Mouse (Mus musculus) hindbrain, embryonic 15.5 days (tissue): ENCODE measurements around the gene Ano9. TPM values are rescaled to one million over a fixed set of nuclear protein-coding genes. Genes with fewer than 3 reads are reported as not detected.

ENCODE experiments used
- ATAC-seq: fragments of 200-750 bp; cut with Nextera tagmentation; 2 replicates; pipeline ENCODE4 v1.8.0; 2017; ENCODE audit warnings: low read depth, moderate number of reproducible peaks, moderate TSS enrichment; ENCODE audit not compliant: low FRiP score
- H3K27ac ChIP-seq: fragments of 300-500 bp; sonication (generic); replicated peaks from 2 replicates; pipeline ENCODE4 v1.5.1; 2015; ENCODE audit warnings: mild to moderate bottlenecking, inconsistent platforms
- H3K27me3 ChIP-seq: fragments of 300-500 bp; sonication (generic); 2 replicates; pipeline ENCODE4 v1.6.1; 2015; ENCODE audit warnings: control low read depth, inconsistent platforms
- H3K36me3 ChIP-seq: fragments of 300-500 bp; sonication (generic); 2 replicates; pipeline ENCODE4 v1.6.1; 2015; ENCODE audit warnings: control low read depth, inconsistent platforms
- H3K4me1 ChIP-seq: fragments of 300-500 bp; sonication (generic); replicated peaks from 2 replicates; pipeline ENCODE4 v1.6.1; 2015; ENCODE audit warnings: control low read depth, inconsistent platforms
- H3K4me2 ChIP-seq: fragments of 300-500 bp; sonication (generic); 2 replicates; pipeline ENCODE4 v1.6.1; 2015; ENCODE audit warnings: moderate library complexity, mild to moderate bottlenecking, inconsistent platforms
- H3K4me3 ChIP-seq: fragments of 300-500 bp; sonication (generic); 2 replicates; pipeline ENCODE4 v1.5.1; 2015; ENCODE audit warnings: mild to moderate bottlenecking, inconsistent platforms
- H3K9ac ChIP-seq: fragments of 300-500 bp; sonication (generic); 2 replicates; pipeline ENCODE4 v1.6.1; 2015; ENCODE audit warnings: inconsistent platforms
- H3K9me3 ChIP-seq: fragments of 300-500 bp; sonication (generic); 2 replicates; pipeline ENCODE4 v1.6.1; 2016; ENCODE audit warnings: control low read depth, inconsistent platforms
- WGBS: fragments of 180-500 bp; shearing (Covaris S2); methylation state at CpG from one replicate; pipeline ENCODE4 v1.1.7; 2015; 5-methylcytosine and 5-hydroxymethylcytosine counted together
- polyA plus RNA-seq: library from polyadenylated mRNA; unstranded; fragments of >200 nt; fragmentation: Nextera tagmentation; extraction: Ambion mirVana; gene quantifications from 2 replicates; pipeline ENCODE4 v1.2.1, GENCODE M21; 2015

Ano9 gene
- polyA plus RNA-seq, 1 experiment from 2014 or later: 0.47 TPM

- 84% methylated on average over 5 of the region's 5 CpGs for WGBS
- no peak overlapping the region for H3K4me2 ChIP-seq
- H3K4me1 ChIP-seq: peaks cover 19% of the 10 kb centered on the region
- peaks cover 49% of the 10 kb centered on the region for H3K27me3 ChIP-seq
- no peaks in the 10 kb centered on the region for H3K9me3 ChIP-seq
- H3K27ac ChIP-seq: no peak overlapping the region
- no peak overlapping the region for H3K4me3 ChIP-seq
- ATAC-seq: no peak
- H3K36me3 ChIP-seq: no peaks in the 10 kb centered on the region
- no peak overlapping the region for H3K9ac ChIP-seq
Observed at GRCm38 (mm10) chr7:141097177-141097576, 20.4 kb downstream of the Ano9 start.

DNA sequence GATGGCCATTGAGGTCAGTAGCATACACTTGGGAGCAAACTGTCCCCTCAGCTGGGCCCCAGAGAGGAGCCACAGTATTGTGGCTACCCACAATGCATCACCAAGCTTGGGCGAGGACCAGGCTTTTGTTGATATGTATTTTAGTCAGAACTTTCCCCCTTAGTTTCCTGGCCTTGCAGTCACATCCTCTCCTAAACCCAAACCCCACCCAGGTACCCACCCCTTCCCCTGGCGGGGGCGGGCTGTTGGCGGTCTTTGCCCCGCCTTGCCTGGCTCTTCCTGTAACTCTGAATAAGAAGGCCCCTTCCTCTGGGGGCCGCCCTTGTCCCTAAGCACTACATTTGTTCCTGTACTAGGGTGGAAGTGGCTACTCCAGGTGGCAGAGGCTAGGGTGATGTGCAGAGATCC is 21.0 kb downstream of the Ano9 start:
- no peak for ATAC-seq
- 51% methylated on average over 6 of the region's 6 CpGs for WGBS
- H3K4me2 ChIP-seq: no peak overlapping the region

GRCm38 (mm10) chr7:141096021-141096420 is 21.6 kb downstream of the Ano9 start:
- H3K4me3 ChIP-seq: no peak overlapping the region
- no peak overlapping the region for H3K9ac ChIP-seq
- no peak overlapping the region for H3K27ac ChIP-seq
- no peak overlapping the region for H3K4me2 ChIP-seq
- no peak for ATAC-seq
- H3K36me3 ChIP-seq: no peaks in the 10 kb centered on the region
- peaks cover 48% of the 10 kb centered on the region for H3K27me3 ChIP-seq
- no peaks in the 10 kb centered on the region for H3K9me3 ChIP-seq
- WGBS: 82% methylated on average over 6 of the region's 6 CpGs
- peaks cover 21% of the 10 kb centered on the region for H3K4me1 ChIP-seq

More for the DNA sequence above, 21.0 kb downstream of the Ano9 start:
- H3K4me1 ChIP-seq: peaks cover 21% of the 10 kb centered on the region
- H3K36me3 ChIP-seq: no peaks in the 10 kb centered on the region
- peaks cover 50% of the 10 kb centered on the region for H3K27me3 ChIP-seq
- H3K4me3 ChIP-seq: no peak overlapping the region
- no peak overlapping the region for H3K9ac ChIP-seq
- H3K9me3 ChIP-seq: no peaks in the 10 kb centered on the region
- no peak overlapping the region for H3K27ac ChIP-seq

DNA sequence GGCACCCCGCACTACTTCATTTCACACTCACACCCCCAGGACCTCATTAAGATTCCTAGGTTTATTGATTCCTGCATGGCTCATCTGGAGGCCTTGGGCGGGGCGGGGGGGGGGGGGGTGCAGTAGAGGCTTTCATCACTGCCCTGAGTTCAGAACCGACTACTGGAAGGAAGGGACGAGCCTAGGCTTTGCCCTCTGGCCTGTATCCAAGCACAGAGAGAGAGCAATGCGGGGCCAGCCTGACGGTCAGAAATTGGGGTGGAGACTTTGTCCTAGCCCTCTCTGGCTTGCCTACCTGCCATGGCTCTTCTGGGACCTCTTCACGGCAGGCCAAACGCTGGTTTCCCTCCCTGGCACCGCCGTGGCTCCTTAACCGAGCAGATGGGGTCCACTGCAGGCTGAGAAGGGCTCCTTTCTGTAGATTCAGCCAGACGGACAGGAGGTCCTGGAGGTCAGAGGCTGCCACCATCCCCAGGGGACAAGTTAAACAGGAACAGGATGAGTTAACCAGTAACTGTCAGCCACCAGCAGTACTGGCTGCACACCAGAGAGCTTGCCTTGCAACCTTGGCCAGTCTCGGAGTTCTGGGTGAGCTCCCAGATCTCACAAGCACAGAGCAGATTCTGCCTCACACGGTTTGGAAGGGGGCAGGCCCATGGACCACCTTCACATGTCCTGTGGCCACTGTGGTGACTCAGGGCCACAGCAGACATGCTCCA is 23.0 kb downstream of the Ano9 start:
- no peak for ATAC-seq
- H3K4me3 ChIP-seq: no peak overlapping the region
- H3K9me3 ChIP-seq: no peaks in the 10 kb centered on the region
- H3K4me2 ChIP-seq: no peak overlapping the region
- no peak overlapping the region for H3K27ac ChIP-seq
- no peaks in the 10 kb centered on the region for H3K36me3 ChIP-seq
- H3K4me1 ChIP-seq: peaks cover 11% of the 10 kb centered on the region
- peaks cover 36% of the 10 kb centered on the region for H3K27me3 ChIP-seq
- H3K9ac ChIP-seq: no peak overlapping the region
- WGBS: 51% methylated on average over 15 of the region's 15 CpGs

GRCm38 (mm10) chr7:141093950-141094349 is 23.7 kb downstream of the Ano9 start:
- no peak for ATAC-seq
- WGBS: 79% methylated on average over 6 of the region's 6 CpGs

GRCm38 (mm10) chr7:141092051-141092735 is 25.4 kb downstream of the Ano9 start:
- Histone ChIP-seq H3K4me1 (peaks cover 7% of the 10 kb centered on the region), H3K27me3 (peaks cover 35% of the 10 kb centered on the region), H3K27ac (no peak overlapping the region), H3K4me2 (peak overlapping the region; percentile 48), H3K9me3 (no peaks in the 10 kb centered on the region), H3K36me3 (no peaks in the 10 kb centered on the region), H3K9ac (no peak overlapping the region), H3K4me3 (peak overlapping the region; percentile 20)
- peak; percentile 83 for ATAC-seq
- 9% methylated on average over 37 of the region's 37 CpGs for WGBS

More at GRCm38 (mm10) chr7:141093950-141094349, 23.7 kb downstream of the Ano9 start:
- Histone ChIP-seq H3K4me3 (no peak overlapping the region), H3K27me3 (peaks cover 36% of the 10 kb centered on the region), H3K9me3 (no peaks in the 10 kb centered on the region), H3K36me3 (no peaks in the 10 kb centered on the region), H3K4me2 (no peak overlapping the region), H3K4me1 (peaks cover 7% of the 10 kb centered on the region), H3K27ac (no peak overlapping the region), H3K9ac (no peak overlapping the region)

DNA sequence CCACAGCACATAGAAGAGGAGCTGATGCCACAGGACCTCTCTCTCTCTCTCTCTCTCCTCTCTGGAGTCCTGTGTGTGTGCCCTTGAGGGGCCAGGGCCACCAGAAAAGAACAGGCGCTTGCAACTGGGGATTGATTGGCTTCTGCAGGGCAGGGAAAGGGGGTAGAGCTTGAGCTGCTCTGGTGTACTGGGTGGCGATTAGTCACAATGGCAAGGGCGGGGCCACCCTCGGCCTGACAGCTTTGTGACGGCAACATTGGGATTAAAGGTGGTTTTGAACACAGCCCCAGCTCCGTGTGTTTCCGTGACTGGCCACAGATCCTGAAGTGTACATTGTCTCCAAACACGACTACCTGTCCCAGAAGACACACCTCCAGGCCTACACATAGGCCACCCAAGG is 27.4 kb downstream of the Ano9 start:
- Histone ChIP-seq H3K36me3 (no peaks in the 10 kb centered on the region), H3K27ac (no peak overlapping the region), H3K9ac (no peak overlapping the region), H3K9me3 (no peaks in the 10 kb centered on the region), H3K4me2 (no peak overlapping the region), H3K4me3 (no peak overlapping the region), H3K27me3 (peaks cover 35% of the 10 kb centered on the region), H3K4me1 (peaks cover 7% of the 10 kb centered on the region)
- WGBS: 54% methylated on average over 8 of the region's 8 CpGs
- ATAC-seq: no peak

DNA sequence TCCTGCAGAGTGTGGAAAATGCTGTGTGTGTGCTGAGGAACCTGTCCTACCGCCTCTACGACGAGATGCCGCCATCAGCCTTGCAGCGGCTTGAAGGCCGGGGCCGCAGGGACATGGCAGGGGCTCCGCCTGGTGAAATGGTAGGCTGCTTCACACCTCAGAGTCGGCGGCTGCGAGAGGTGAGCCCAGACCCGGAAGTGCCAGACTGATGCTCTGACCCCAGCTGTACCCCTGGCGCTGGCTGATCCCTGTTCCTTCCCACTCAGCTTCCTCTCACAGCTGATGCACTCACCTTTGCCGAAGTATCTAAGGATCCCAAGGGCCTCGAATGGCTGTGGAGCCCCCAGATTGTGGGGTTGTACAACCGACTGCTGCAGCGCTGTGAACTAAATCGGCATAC is 29.1 kb downstream of the Ano9 start:
- Histone ChIP-seq H3K36me3 (no peaks in the 10 kb centered on the region), H3K4me3 (no peak overlapping the region), H3K9ac (no peak overlapping the region), H3K27ac (no peak overlapping the region), H3K9me3 (no peaks in the 10 kb centered on the region), H3K4me1 (peaks cover 7% of the 10 kb centered on the region), H3K27me3 (peaks cover 35% of the 10 kb centered on the region), H3K4me2 (no peak overlapping the region)
- 22% methylated on average over 18 of the region's 18 CpGs for WGBS
- no peak for ATAC-seq

DNA sequence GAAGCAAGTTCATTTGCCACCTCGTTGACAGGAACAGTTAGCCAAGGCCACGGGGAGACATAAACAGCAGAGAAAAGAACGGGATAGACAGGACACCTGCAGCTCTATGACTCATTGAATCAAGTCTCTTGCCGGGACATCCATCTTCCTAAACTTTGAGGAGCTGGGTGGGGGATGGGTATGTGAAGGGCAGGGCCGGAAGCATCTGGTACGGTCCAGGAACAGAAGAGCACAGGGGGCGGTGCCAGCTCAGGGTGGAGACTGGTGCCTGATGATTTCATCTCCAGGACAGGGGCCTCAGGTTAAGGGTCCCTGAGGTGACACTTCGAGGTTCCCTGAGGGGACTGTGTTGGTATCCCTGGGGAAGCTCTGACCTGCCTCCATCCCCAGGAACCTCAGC is 29.7 kb downstream of the Ano9 start:
- Histone ChIP-seq H3K4me1 (peaks cover 7% of the 10 kb centered on the region), H3K27me3 (peaks cover 32% of the 10 kb centered on the region), H3K27ac (no peak overlapping the region), H3K9ac (no peak overlapping the region), H3K4me3 (no peak overlapping the region), H3K36me3 (no peaks in the 10 kb centered on the region), H3K4me2 (no peak overlapping the region), H3K9me3 (no peaks in the 10 kb centered on the region)
- ATAC-seq: no peak
- WGBS: 42% methylated on average over 8 of the region's 8 CpGs

GRCm38 (mm10) chr7:141079481-141080449 is 37.8 kb downstream of the Ano9 start:
- peaks cover 3% of the 10 kb centered on the region; the same call in 1 of the 2 replicates for H3K27me3 ChIP-seq
- no peak overlapping the region for H3K4me3 ChIP-seq
- H3K36me3 ChIP-seq: no peaks in the 10 kb centered on the region
- no peaks in the 10 kb centered on the region for H3K9me3 ChIP-seq
- WGBS: 31% methylated on average over 34 of the region's 34 CpGs
- ATAC-seq: no peak
- no peak overlapping the region for H3K27ac ChIP-seq
- H3K4me2 ChIP-seq: no peak overlapping the region
- no peaks in the 10 kb centered on the region for H3K4me1 ChIP-seq
- H3K9ac ChIP-seq: no peak overlapping the region

GRCm38 (mm10) chr7:141078876-141079275 is 38.7 kb downstream of the Ano9 start:
- Histone ChIP-seq H3K9ac (no peak overlapping the region), H3K4me3 (no peak overlapping the region), H3K4me2 (no peak overlapping the region), H3K27ac (no peak overlapping the region), H3K9me3 (no peaks in the 10 kb centered on the region), H3K36me3 (no peaks in the 10 kb centered on the region), H3K4me1 (no peaks in the 10 kb centered on the region), H3K27me3 (peaks cover 3% of the 10 kb centered on the region; the same call in 1 of the 2 replicates)
- 85% methylated on average over 4 of the region's 4 CpGs for WGBS
- no peak for ATAC-seq
